Mouse (Mus musculus) adipocyte (in vitro differentiated cells): ENCODE data around the gene Gnpnat1.
"Not testable (repeated sequence)": the region's sequence is repeated elsewhere in the genome, so short reads cannot be mapped to it uniquely, and the experiment has no call there.

Experiments used
- DNase-seq: peaks from one replicate; pipeline ENCODE4 v3.0.0-alpha.2; 2016; ENCODE audit warnings: low spot score

Gene Gnpnat1

DNA sequence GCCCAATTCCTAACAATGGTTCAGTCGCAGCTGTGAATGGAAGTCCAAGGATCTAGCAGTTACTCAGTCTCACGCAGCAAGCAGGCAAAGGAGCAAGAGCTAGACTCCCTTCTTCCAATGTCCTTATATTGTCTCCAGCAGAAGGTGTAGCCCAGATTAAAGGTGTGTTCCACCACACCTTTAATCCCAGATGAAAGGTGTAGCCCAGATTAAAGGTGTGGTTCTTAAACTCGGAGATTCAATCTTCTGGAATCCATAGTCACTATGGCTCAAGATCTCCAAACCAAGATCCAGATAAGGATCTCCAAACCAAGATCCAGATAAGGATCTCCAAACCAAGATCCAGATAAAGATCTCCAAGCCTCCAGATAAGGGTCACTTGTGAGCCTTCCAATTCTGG, at the start of gene Gnpnat1:
Gene Gnpnat1, minus strand, starts transcription at position 101 of the 400 bp plus-strand sequence.
- DNase-seq = not testable (repeated sequence)

GRCm38 (mm10) chr14:45453538-45454233, 49.0 kb upstream of the Gnpnat1 start:
- DNase-seq = peak; percentile 45

GRCm38 (mm10) chr14:45452861-45453512, 48.3 kb upstream of the Gnpnat1 start:
- no peak for DNase-seq

- no peak for DNase-seq
Measured at GRCm38 (mm10) chr14:45452148-45452547, 47.4 kb upstream of the Gnpnat1 start.

DNA sequence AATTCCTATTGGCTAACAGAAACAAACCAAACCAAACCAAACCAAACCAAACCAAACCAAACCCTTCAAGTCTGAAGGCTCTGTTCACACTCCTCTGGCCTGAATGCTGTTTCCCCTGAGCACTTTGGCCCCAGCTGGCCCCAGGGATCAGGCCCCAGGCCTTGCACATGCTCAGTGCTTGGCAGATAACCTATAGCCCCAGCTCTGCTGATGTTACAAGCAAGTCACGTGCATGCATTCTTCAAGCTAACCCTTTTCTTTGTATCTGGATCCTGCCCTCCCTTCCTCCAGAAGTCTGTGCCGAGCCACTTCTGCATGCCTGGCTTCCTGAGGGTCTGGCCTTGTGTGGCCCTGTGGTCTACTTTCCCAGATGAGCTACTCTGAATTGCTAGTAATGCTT, 46.4 kb upstream of the Gnpnat1 start:
- no peak for DNase-seq

- DNase-seq = no peak
Measured at GRCm38 (mm10) chr14:45446777-45447176, 42.1 kb upstream of the Gnpnat1 start.

- DNase-seq = no peak
Measured at GRCm38 (mm10) chr14:45445445-45445844, 40.7 kb upstream of the Gnpnat1 start.

DNA sequence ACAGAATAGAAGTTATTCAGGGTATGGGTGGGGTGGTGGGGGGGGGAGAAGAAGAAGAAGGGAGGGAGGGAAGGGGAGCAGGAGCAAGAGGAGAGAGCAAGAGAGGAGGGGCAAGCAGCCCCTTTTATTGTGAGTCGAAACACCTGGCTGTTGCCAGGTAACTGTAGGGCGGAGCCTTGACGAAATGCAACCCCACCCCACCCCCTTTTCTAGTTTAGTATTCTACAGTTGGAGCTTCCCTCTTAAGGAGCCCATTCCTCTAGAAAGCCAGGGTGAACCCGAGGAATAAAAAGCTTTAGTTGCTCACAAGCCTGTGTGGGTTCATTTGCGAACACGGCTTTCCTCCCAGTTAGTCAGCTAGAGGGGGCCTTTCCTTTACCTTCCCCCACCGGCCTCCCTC, 40.2 kb upstream of the Gnpnat1 start:
- DNase-seq = no peak

DNA sequence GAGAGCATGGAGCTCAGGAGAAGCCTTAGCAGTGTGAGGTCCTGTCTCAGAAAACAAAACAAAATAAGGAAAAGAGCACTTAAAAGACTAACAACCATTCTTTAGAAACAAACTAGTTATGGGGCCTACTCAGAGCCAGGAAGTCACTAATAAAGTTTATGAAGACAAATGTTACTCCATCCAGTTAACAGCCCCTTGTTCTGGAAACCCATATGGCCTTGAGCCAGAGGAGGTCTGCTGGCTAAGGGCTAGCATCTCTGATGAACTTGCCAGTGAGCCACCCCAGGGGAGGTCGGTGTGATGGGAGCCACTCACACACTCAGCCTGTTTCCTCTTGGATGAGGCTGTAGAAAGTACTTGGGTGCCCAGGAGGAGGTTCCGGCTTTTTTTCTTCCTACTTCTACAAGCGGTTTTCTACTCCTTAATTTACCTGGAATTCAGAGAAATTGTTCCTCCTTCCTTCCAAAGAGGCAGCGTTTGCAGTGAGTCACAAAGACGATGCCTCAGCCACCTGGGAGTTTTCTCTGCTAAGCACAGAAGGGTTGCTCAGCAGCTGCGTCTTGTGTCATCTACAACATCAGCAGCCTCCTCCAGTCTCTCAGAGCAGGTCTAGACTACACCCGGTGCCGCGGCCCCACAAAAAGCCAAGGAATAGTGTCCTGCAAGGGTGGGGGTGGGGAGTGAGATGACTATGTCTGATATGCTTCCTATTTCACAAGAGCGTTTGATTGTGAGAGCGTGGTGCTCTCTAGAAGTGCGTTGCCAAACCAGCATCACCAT, 38.3 kb upstream of the Gnpnat1 start:
- no peak for DNase-seq

GRCm38 (mm10) chr14:45441291-45441690, 36.6 kb upstream of the Gnpnat1 start:
- DNase-seq = no peak

- DNase-seq = no peak
Measured at GRCm38 (mm10) chr14:45439387-45439786, 34.7 kb upstream of the Gnpnat1 start.

DNA sequence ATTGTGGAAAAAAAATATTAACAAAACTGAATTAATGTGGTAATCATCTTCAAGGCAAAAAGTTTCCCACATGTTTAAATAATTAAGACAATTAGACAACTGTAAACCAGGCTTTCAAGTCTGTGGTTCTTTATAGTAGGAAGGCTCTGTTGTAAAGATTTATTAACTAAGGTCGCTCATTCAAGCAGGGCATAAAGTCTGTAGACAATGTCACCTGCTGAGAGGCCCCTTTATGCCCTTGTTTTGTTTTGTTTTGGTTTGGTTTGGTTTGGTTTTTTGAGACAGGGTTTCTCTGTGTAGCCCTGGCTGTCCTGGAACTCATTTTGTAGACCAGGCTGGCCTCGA, 34.2 kb upstream of the Gnpnat1 start:
- DNase-seq = no peak

DNA sequence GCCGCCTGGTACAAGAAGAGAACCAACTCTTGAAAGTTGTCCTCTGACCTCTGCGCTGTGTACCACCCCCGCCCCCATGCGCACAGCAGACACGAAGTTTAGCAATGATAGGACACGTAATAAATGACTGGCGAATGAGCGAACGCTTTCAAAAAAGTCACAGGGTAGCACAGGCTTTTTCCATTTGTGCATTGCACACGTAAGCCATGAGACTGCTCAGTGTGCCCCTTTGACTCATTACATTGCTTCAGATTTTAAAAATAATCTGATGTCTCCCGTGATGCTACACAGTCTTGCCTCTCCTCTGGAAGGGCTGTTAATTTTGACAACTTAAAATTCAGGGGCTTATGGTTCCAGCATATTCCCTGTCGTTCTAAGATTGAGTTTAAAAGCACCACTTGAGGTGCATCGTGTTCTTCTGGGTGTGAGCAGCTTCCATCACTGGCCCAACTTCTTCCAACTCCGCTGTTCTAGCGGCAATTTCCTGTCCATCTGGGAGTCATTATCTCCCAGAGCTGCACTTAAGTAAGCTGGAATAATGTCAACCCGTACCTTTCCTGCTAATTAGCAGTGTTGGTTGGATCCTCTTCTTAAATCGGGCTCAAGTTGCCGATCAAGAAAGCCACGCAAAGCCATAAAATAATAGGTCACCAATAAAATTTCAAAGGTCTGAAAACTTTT, 33.7 kb upstream of the Gnpnat1 start:
- DNase-seq = no peak

DNA sequence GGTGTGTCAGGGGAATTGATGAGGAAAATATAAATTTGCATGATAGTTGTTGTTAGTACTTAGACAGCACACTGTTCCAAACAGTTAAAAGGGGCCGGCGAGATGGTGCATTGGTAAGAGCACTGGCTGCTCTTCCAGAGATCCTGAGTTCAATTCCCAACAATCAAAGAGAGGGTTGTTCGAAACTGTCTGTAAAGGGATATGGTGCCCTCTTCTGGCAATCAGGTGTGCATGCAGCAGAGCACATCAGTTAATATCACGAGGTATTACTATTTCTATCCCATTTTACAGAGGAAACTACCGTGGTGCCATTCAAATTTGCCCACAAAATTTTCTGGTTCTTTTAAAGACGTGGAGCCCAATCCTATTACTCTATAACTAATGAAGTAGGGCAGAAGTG, 29.5 kb upstream of the Gnpnat1 start:
- no peak for DNase-seq

GRCm38 (mm10) chr14:45432003-45432402, 27.3 kb upstream of the Gnpnat1 start:
- no peak for DNase-seq

GRCm38 (mm10) chr14:45430066-45430842, 25.5 kb upstream of the Gnpnat1 start:
- no peak for DNase-seq

- DNase-seq = peak; percentile 75
Measured at GRCm38 (mm10) chr14:45423220-45423619, 18.5 kb upstream of the Gnpnat1 start.

GRCm38 (mm10) chr14:45422371-45422770, 17.7 kb upstream of the Gnpnat1 start:
- DNase-seq = no peak

DNA sequence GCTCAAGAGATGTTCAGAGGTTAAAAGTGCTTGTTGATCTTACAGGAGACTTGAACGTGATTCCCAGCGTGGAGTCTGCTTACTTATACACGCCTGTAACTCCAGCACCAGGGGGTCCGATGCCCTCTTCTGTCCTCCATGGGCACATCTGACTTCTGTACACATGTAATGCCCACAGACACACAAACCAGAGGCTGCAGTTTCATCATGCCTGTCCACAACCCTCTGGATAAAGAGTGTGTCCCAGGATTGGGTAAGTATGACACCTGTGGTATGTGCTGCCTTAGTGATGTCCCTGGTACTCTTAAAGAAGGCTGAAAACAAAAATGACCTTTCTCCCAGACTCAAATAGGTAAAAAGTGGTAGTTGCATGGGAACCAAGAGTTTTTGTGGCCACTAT, 14.6 kb upstream of the Gnpnat1 start:
- DNase-seq = no peak

- no peak for DNase-seq
Measured at GRCm38 (mm10) chr14:45418553-45418952, 13.8 kb upstream of the Gnpnat1 start.

GRCm38 (mm10) chr14:45416265-45416664, 11.6 kb upstream of the Gnpnat1 start:
- DNase-seq = no peak

- no peak for DNase-seq
Measured at GRCm38 (mm10) chr14:45403651-45404050, 1.1 kb downstream of the Gnpnat1 start.
